Mouse (Mus musculus): Measurements from ENCODE around the gene Kpna2. TPM values are rescaled to one million over a fixed set of nuclear protein-coding genes. Genes with fewer than 3 reads are reported as not detected.
"Not testable (repeated sequence)": the region's sequence is repeated elsewhere in the genome, so short reads cannot be mapped to it uniquely, and the experiment has no call there.

Kpna2 gene
- polyA plus RNA-seq, 1 experiment from 2014 or later: 635 TPM

- no peaks in the 10 kb centered on the region for H3K36me3 ChIP-seq
- peaks cover 14% of the 10 kb centered on the region for H3K4me1 ChIP-seq
- no peak for DNase-seq (ENCODE audit: low spot score)
- H3K27me3 ChIP-seq (ENCODE audit: low read depth, poor library complexity, severe bottlenecking): no peaks in the 10 kb centered on the region
- no peaks in the 10 kb centered on the region for H3K9me3 ChIP-seq (replicated peaks)
- 40% methylated on average over 14 of the region's 14 CpGs for WGBS
- no peak overlapping the region for H3K27ac ChIP-seq
- H3K4me3 ChIP-seq: no peak overlapping the region
Observed at GRCm38 (mm10) chr11:107014597-107015309, 15.4 kb upstream of the Kpna2 start.

DNA sequence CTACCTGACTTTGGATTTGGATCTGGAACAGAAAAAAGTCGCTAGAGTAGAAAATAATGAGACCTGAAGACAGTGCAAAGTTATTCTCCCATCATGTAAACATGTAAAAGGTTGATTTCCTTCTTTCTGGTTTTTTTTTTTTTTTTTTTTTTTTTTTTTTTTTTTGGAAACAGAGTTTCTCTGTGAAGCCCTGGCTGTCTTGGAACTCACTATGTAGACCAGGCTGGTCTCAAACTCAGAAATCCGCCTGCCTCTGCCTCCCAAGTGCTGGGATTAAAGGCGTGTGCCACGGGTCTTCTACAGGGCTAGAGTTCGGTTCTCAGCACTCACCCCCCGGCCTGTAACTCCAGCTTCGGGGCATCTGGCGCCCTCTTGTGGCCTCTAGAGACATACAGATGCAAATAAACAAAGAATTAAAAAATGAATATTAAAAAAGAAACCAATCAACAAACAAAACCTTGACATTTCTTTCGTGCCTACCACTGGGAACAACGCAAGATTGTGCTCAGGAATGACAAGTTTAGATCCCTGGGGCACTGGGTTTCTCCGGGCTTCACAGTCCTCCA is 14.8 kb upstream of the Kpna2 start:
- H3K9me3 ChIP-seq (replicated peaks): no peaks in the 10 kb centered on the region
- no peaks in the 10 kb centered on the region for H3K36me3 ChIP-seq
- H3K27me3 ChIP-seq (ENCODE audit: low read depth, poor library complexity, severe bottlenecking): no peaks in the 10 kb centered on the region
- no peak overlapping the region for H3K4me3 ChIP-seq
- WGBS: 73% methylated on average over 11 of the region's 11 CpGs
- peaks cover 15% of the 10 kb centered on the region for H3K4me1 ChIP-seq
- no peak overlapping the region for H3K27ac ChIP-seq
- DNase-seq (ENCODE audit: low spot score): no peak

- H3K4me1 ChIP-seq: peaks cover 21% of the 10 kb centered on the region
- H3K27me3 ChIP-seq (ENCODE audit: low read depth, poor library complexity, severe bottlenecking): no peaks in the 10 kb centered on the region
- H3K9me3 ChIP-seq (replicated peaks): no peaks in the 10 kb centered on the region
- H3K27ac ChIP-seq: peak overlapping the region; percentile 91
- peak; percentile 99 for DNase-seq (ENCODE audit: low spot score)
- H3K36me3 ChIP-seq: no peaks in the 10 kb centered on the region
- H3K4me3 ChIP-seq: peak overlapping the region; percentile 62
- under 1% methylated on average over 37 of the region's 37 CpGs for WGBS
Observed at GRCm38 (mm10) chr11:107012324-107013017, 13.1 kb upstream of the Kpna2 start.

DNA sequence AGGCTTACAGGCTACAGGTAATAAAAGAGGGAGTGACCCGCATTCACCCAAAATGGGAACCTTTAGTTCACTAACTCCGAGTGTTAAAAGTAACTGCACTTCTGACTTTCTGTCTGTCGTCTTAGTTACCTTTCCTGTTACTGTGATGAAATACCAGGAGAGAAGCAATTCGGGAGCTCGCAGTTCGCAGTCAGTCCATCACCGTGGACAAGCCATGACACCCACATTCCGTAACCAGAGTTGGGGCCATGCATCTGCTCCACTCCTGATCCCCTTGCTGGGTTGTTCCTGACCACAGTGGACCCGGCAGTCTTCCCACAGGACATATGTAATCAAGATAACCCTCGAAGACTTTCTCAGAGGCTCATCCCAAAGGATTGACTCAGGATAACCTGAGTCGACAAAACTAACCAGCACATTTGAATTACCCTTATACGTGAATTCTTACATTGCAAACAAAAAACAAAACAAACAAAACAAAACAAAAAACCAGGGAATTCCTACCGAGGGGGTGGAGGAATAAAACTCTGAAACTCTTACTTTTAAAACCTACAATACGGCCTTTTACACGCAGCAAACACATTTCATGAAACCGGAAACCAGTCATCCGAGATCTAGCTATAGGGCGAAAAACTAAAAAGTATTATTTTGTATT is 12.5 kb upstream of the Kpna2 start:
- Histone ChIP-seq H3K27ac (peak overlapping the region; percentile 91), H3K4me1 (peaks cover 17% of the 10 kb centered on the region), H3K9me3 (replicated peaks) (no peaks in the 10 kb centered on the region), H3K4me3 (peak overlapping the region; percentile 62), H3K36me3 (no peaks in the 10 kb centered on the region), H3K27me3 (ENCODE audit: low read depth, poor library complexity, severe bottlenecking) (no peaks in the 10 kb centered on the region)
- peak; percentile 41 for DNase-seq (ENCODE audit: low spot score)
- 41% methylated on average over 18 of the region's 18 CpGs for WGBS

- WGBS: 72% methylated on average over 7 of the region's 7 CpGs
- H3K9me3 ChIP-seq (replicated peaks): no peaks in the 10 kb centered on the region
- no peaks in the 10 kb centered on the region for H3K27me3 ChIP-seq (ENCODE audit: low read depth, poor library complexity, severe bottlenecking)
- no peak for DNase-seq (ENCODE audit: low spot score)
- peaks cover 16% of the 10 kb centered on the region for H3K4me1 ChIP-seq
- peak overlapping the region; percentile 62 for H3K4me3 ChIP-seq
- H3K27ac ChIP-seq: no peak overlapping the region
- no peaks in the 10 kb centered on the region for H3K36me3 ChIP-seq
Observed at GRCm38 (mm10) chr11:107011171-107011570, 11.8 kb upstream of the Kpna2 start.

DNA sequence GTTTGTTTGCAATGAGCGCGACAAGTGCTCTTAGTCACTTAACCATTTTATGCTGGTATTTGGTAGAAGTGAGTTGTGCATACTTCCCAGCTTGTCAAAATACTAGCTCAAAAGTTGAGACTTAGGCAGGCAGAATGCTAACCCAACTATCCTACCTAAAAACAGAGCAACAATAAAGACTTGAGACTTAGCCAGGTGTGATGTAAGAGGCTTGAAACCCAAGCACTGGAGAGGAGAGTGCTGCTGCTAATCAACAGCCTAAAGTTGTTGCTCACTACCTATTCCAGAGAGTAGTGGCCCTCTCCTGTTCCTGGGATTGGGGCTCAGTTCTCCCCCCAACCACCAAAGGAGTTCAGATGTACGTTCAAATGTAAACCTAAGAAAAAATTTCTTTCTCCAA is 11.1 kb upstream of the Kpna2 start:
- peaks cover 16% of the 10 kb centered on the region for H3K4me1 ChIP-seq
- no peaks in the 10 kb centered on the region for H3K27me3 ChIP-seq (ENCODE audit: low read depth, poor library complexity, severe bottlenecking)
- no peaks in the 10 kb centered on the region for H3K9me3 ChIP-seq (replicated peaks)
- 94% methylated on average over 3 of the region's 3 CpGs for WGBS
- no peaks in the 10 kb centered on the region for H3K36me3 ChIP-seq
- H3K4me3 ChIP-seq: no peak overlapping the region
- no peak for DNase-seq (ENCODE audit: low spot score)
- H3K27ac ChIP-seq: no peak overlapping the region

DNA sequence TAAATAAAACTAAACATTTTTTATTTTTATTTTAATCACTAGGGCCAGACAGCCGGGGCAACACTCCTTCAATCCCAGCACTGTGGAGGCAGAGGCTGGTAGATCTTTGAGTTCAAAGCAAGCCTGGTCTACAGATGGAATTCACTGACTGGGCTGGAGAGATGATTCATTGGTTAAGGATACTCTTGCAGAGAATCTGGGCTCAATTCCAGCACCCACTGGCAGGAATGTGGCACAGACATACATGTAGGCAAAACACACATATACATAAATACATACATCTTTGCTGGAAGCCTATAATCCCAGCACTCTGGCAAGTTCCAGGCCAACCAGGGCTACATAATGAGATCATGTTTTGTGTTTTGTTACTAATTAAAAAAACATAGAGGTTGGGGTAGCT is 6.2 kb upstream of the Kpna2 start:
- Histone ChIP-seq H3K36me3 (no peaks in the 10 kb centered on the region), H3K4me1 (peaks cover 12% of the 10 kb centered on the region), H3K9me3 (replicated peaks) (no peaks in the 10 kb centered on the region), H3K27ac (no peak overlapping the region), H3K27me3 (ENCODE audit: low read depth, poor library complexity, severe bottlenecking) (no peaks in the 10 kb centered on the region), H3K4me3 (no peak overlapping the region)
- WGBS: 95% methylated on average over 1 of the region's 1 CpGs
- DNase-seq (ENCODE audit: low spot score): no peak

GRCm38 (mm10) chr11:107001760-107002675 is 2.7 kb upstream of the Kpna2 start:
- DNase-seq (ENCODE audit: low spot score): no peak
- peak overlapping the region; percentile 43; the same call in 1 of the 2 replicates for H3K27ac ChIP-seq
- 62% methylated on average over 8 of the region's 8 CpGs for WGBS

DNA sequence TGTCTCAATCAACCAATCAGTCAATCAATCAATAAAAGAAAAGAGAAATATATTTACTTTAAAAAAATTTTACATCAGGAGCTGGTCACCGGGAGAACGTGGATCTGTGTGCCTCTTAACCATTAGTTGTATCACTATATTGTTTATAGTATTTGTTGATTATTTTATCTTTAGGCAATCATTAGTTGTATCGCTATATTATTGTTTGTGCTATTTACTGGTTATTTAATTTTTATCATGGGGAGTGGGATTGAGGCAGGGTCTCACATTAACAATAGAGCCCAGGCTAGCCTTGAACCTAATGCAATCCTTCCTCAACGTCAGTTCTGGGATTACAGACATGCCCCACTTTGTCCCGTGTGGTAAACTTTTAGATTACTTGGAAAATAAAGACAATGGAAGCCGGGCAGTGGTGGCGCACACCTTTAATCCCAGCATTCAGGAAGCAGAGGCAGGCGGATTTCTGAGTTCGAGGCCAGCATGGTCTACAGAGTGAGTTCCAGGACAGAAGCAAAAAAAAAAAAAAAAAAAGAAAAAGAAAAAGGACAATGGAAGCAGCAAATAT is 690 bp upstream of the Kpna2 start:
- Histone ChIP-seq H3K36me3 (peaks cover 29% of the 10 kb centered on the region), H3K4me3 (peak overlapping the region; percentile 98), H3K27ac (peak overlapping the region; percentile 89), H3K27me3 (ENCODE audit: low read depth, poor library complexity, severe bottlenecking) (no peaks in the 10 kb centered on the region), H3K9me3 (replicated peaks) (no peaks in the 10 kb centered on the region), H3K4me1 (peaks cover 16% of the 10 kb centered on the region)
- 84% methylated on average over 9 of the region's 9 CpGs for WGBS
- DNase-seq (ENCODE audit: low spot score): no peak

More at GRCm38 (mm10) chr11:107001760-107002675, 2.7 kb upstream of the Kpna2 start:
- Histone ChIP-seq H3K4me1 (peaks cover 12% of the 10 kb centered on the region), H3K27me3 (ENCODE audit: low read depth, poor library complexity, severe bottlenecking) (no peaks in the 10 kb centered on the region), H3K4me3 (no peak overlapping the region), H3K9me3 (replicated peaks) (no peaks in the 10 kb centered on the region), H3K36me3 (peaks cover 9% of the 10 kb centered on the region)

DNA sequence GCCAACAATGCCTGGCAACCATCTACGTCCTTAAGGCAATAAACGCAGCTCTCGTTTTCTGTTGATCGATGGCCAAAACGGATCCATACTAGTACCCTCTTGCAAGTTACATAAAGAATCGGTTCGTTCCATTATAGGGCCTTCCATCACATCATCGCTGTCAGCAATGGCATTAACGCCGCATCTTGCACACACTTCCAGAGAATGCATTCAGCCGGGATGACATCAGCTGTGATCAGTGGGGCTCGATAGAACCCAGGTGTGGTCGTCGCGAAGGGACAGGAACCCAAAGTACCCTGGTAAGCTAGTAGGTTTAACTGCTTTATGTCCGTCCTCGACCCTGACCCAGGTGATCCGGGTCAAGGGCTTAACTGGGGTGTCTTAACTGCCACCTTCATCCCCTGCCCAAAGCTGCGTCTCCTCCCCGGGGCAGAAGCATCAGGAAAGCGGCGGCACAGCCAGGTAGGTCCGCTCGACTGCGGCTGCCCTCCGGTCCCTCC is 640 bp downstream of the Kpna2 start:
- Histone ChIP-seq H3K4me1 (peaks cover 16% of the 10 kb centered on the region), H3K4me3 (peak overlapping the region; percentile 98), H3K36me3 (peaks cover 41% of the 10 kb centered on the region), H3K9me3 (replicated peaks) (no peaks in the 10 kb centered on the region), H3K27ac (peak overlapping the region; percentile 98), H3K27me3 (ENCODE audit: low read depth, poor library complexity, severe bottlenecking) (no peaks in the 10 kb centered on the region)
- no peak for DNase-seq (ENCODE audit: low spot score)
- WGBS: under 1% methylated on average over 26 of the region's 26 CpGs

DNA sequence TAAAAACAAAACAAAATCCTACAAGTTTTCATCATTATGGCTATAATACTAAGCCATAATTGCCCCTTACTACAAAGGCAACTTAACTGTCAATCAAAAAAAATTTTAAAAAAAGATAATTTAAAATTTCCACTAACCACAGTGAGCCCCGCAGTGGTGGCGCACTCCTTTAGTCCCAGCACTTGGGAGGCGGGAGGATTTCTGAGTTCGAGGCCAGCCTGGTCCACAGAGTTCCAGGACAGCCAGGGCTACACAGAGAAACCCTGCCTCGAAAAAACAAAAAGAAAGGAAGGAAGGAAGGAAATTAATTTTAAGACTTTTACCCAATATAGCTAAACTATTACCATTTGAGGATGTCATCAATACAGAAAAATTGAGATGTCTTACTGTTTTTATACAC is 1.4 kb downstream of the Kpna2 start:
- H3K4me3 ChIP-seq: peak overlapping the region; percentile 98
- peaks cover 47% of the 10 kb centered on the region for H3K36me3 ChIP-seq
- H3K4me1 ChIP-seq: peaks cover 16% of the 10 kb centered on the region
- H3K27ac ChIP-seq: peak overlapping the region; percentile 98; the same call in 1 of the 2 replicates
- H3K27me3 ChIP-seq (ENCODE audit: low read depth, poor library complexity, severe bottlenecking): no peaks in the 10 kb centered on the region
- H3K9me3 ChIP-seq (replicated peaks): no peaks in the 10 kb centered on the region
- WGBS: 17% methylated on average over 5 of the region's 5 CpGs
- DNase-seq (ENCODE audit: low spot score): no peak

DNA sequence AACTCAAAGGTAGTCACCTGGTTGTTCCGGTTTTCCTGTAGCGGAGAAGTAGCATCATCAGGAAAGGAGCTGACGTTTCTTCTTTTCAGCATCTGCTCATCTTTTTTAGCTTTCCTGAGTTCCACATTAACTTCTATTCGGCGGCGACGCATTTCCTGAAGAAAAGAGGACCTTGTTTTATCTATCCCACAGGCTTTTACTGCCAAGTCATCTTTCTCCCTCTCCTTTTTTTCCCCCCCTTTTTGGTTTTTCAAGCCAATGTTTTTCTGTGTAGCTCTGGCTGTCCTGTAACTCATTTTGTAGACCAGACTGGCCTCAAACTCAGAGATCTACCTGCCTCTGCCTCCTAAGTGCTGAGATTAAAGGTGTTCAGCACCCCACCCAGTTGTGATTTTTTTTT is 2.8 kb downstream of the Kpna2 start:
- DNase-seq (ENCODE audit: low spot score); H3K9me3 ChIP-seq (replicated peaks); H3K27me3 ChIP-seq (ENCODE audit: low read depth, poor library complexity, severe bottlenecking); H3K27ac ChIP-seq: not testable (repeated sequence)
- Histone ChIP-seq H3K36me3 (peaks cover 61% of the 10 kb centered on the region), H3K4me1 (peaks cover 11% of the 10 kb centered on the region), H3K4me3 (peak overlapping the region; percentile 98; the same call in 1 of the 2 replicates)
- 98% methylated on average over 7 of the region's 7 CpGs for WGBS

Data from limb, embryonic 10.5 days (tissue).